Mouse (Mus musculus) neural tube, embryonic 11.5 days (tissue): ENCODE measurements around the gene Nf1. TPM values are rescaled to one million over a fixed set of nuclear protein-coding genes. Genes with fewer than 3 reads are reported as not detected.
A peak's percentile ranks its signal among the peaks of the same experiment; 100 is the strongest.

Experiments
- ATAC-seq: fragments of 200-750 bp; cut with Nextera tagmentation; 2 replicates; pipeline ENCODE4 v1.8.0; 2017; ENCODE audit warnings: moderate number of reproducible peaks, mild to moderate bottlenecking, moderate TSS enrichment, moderate library complexity; ENCODE audit not compliant: insufficient read depth, low FRiP score, low TSS enrichment
- DNase-seq: peaks from one replicate; pipeline ENCODE4 v3.0.0-alpha.2; 2015; ENCODE audit warnings: low spot score
- H3K27ac ChIP-seq: fragments of 300-500 bp; sonication (generic); 2 replicates; pipeline ENCODE4 v1.5.1; 2014; ENCODE audit warnings: low read depth, mild to moderate bottlenecking, low read length
- H3K27me3 ChIP-seq: fragments of 300-500 bp; sonication (generic); 2 replicates; pipeline ENCODE4 v1.6.1; 2014; ENCODE audit warnings: mild to moderate bottlenecking, low read length, mixed read lengths; ENCODE audit not compliant: control insufficient read depth, insufficient read depth
- H3K36me3 ChIP-seq: fragments of 300-500 bp; sonication (generic); 2 replicates; pipeline ENCODE4 v1.6.1; 2014; ENCODE audit warnings: mild to moderate bottlenecking, low read length, moderate library complexity, mixed read lengths; ENCODE audit not compliant: control insufficient read depth, insufficient read depth
- H3K4me1 ChIP-seq: fragments of 300-500 bp; sonication (generic); 2 replicates; pipeline ENCODE4 v1.6.1; 2014; ENCODE audit warnings: low read length, mixed read lengths; ENCODE audit not compliant: control insufficient read depth, insufficient read depth
- H3K4me2 ChIP-seq: fragments of 300-500 bp; sonication (generic); 2 replicates; pipeline ENCODE4 v1.6.1; 2014; ENCODE audit warnings: low read depth, mild to moderate bottlenecking, moderate library complexity
- H3K4me3 ChIP-seq: fragments of 300-500 bp; sonication (generic); 2 replicates; pipeline ENCODE4 v1.5.1; 2014; ENCODE audit warnings: low read depth, low read length
- H3K9ac ChIP-seq: fragments of 300-500 bp; sonication (generic); 2 replicates; pipeline ENCODE4 v1.6.1; 2014; ENCODE audit warnings: mild to moderate bottlenecking, low read length
- H3K9me3 ChIP-seq: fragments of 300-500 bp; sonication (generic); 2 replicates; pipeline ENCODE4 v1.6.1; 2016; ENCODE audit warnings: low read length; ENCODE audit not compliant: control insufficient read depth
- WGBS: fragments of 180-500 bp; shearing (Covaris S2); extraction: QIAGEN DNeasy Blood & Tissue Kit; methylation state at CpG from one replicate; pipeline ENCODE4 v1.1.7; 2014; 5-methylcytosine and 5-hydroxymethylcytosine counted together
- polyA plus RNA-seq: library from polyadenylated mRNA; unstranded; fragments of >200 nt; fragmentation: Nextera tagmentation; extraction: Ambion mirVana; gene quantifications from 2 replicates; pipeline ENCODE4 v1.2.1, GENCODE M21; 2014

Nf1 gene
- polyA plus RNA-seq, 1 experiment from 2014 or later, result 10.3 TPM

- peak overlapping the region; percentile 87 for H3K27ac ChIP-seq
- ATAC-seq (peak; percentile 74), DNase-seq (peak; percentile 62)
- WGBS, result 1% methylated on average over 24 of the region's 63 CpGs
- peak overlapping the region; percentile 64 for H3K4me2 ChIP-seq
- no peaks in the 10 kb centered on the region for H3K9me3 ChIP-seq
- H3K4me3 ChIP-seq, result peak overlapping the region; percentile 96
- H3K9ac ChIP-seq, result peak overlapping the region; percentile 95
- peaks cover 6% of the 10 kb centered on the region for H3K4me1 ChIP-seq
- no peaks in the 10 kb centered on the region for H3K36me3 ChIP-seq
- H3K27me3 ChIP-seq, result no peaks in the 10 kb centered on the region
Measured at GRCm38 (mm10) chr11:79339808-79340781, 602 bp downstream of the Nf1 start.

- no peak overlapping the region for H3K4me3 ChIP-seq
- WGBS, result 77% methylated on average over 3 of the region's 3 CpGs
- no peak overlapping the region for H3K27ac ChIP-seq
- H3K36me3 ChIP-seq, result 0 out of 2 replicates have a peak, but pooled peaks cover 2% of the 10 kb centered on the region
- no peaks in the 10 kb centered on the region for H3K4me1 ChIP-seq
- DNase-seq (no peak), ATAC-seq (no peak)
- no peaks in the 10 kb centered on the region for H3K9me3 ChIP-seq
- no peak overlapping the region for H3K4me2 ChIP-seq
- H3K9ac ChIP-seq, result no peak overlapping the region
- H3K27me3 ChIP-seq, result no peaks in the 10 kb centered on the region
Measured at GRCm38 (mm10) chr11:79356995-79357394, 17.5 kb downstream of the Nf1 start.

GRCm38 (mm10) chr11:79357397-79357796, 17.9 kb downstream of the Nf1 start:
- Histone ChIP-seq H3K27me3 (no peaks in the 10 kb centered on the region), H3K27ac (no peak overlapping the region), H3K4me2 (no peak overlapping the region), H3K4me1 (no peaks in the 10 kb centered on the region), H3K4me3 (no peak overlapping the region), H3K9ac (no peak overlapping the region), H3K9me3 (no peaks in the 10 kb centered on the region), H3K36me3 (0 out of 2 replicates have a peak, but pooled peaks cover 2% of the 10 kb centered on the region)
- ATAC-seq (no peak), DNase-seq (no peak)
- 97% methylated on average over 1 of the region's 1 CpGs for WGBS

GRCm38 (mm10) chr11:79364956-79365355, 25.5 kb downstream of the Nf1 start:
- H3K27ac ChIP-seq, result no peak overlapping the region
- H3K4me1 ChIP-seq, result 0 out of 2 replicates have a peak, but pooled peaks cover 3% of the 10 kb centered on the region
- DNase-seq (no peak), ATAC-seq (no peak)
- no peaks in the 10 kb centered on the region for H3K27me3 ChIP-seq
- no peaks in the 10 kb centered on the region for H3K9me3 ChIP-seq
- no peak overlapping the region for H3K4me2 ChIP-seq
- no peaks in the 10 kb centered on the region for H3K36me3 ChIP-seq
- no peak overlapping the region for H3K4me3 ChIP-seq
- H3K9ac ChIP-seq, result no peak overlapping the region
- 87% methylated on average over 3 of the region's 3 CpGs for WGBS

- ATAC-seq (no peak), DNase-seq (no peak)
- no peak overlapping the region for H3K4me2 ChIP-seq
- no peaks in the 10 kb centered on the region for H3K36me3 ChIP-seq
- no peak overlapping the region for H3K27ac ChIP-seq
- no peaks in the 10 kb centered on the region for H3K9me3 ChIP-seq
- no peaks in the 10 kb centered on the region for H3K27me3 ChIP-seq
- no peak overlapping the region for H3K9ac ChIP-seq
- 0 out of 2 replicates have a peak, but pooled peaks cover 3% of the 10 kb centered on the region for H3K4me1 ChIP-seq
- no peak overlapping the region for H3K4me3 ChIP-seq
- WGBS, result 43% methylated on average over 8 of the region's 8 CpGs
Measured at GRCm38 (mm10) chr11:79366284-79366683, 26.8 kb downstream of the Nf1 start.

GRCm38 (mm10) chr11:79373031-79373430, 33.5 kb downstream of the Nf1 start:
- Histone ChIP-seq H3K27me3 (no peaks in the 10 kb centered on the region), H3K4me2 (no peak overlapping the region), H3K9me3 (no peaks in the 10 kb centered on the region), H3K4me1 (no peaks in the 10 kb centered on the region), H3K9ac (no peak overlapping the region), H3K4me3 (no peak overlapping the region), H3K27ac (no peak overlapping the region), H3K36me3 (no peaks in the 10 kb centered on the region)
- no peak for DNase-seq
- 95% methylated on average over 4 of the region's 4 CpGs for WGBS
- no peak for ATAC-seq

- Histone ChIP-seq H3K9ac (no peak overlapping the region), H3K4me1 (no peaks in the 10 kb centered on the region), H3K9me3 (no peaks in the 10 kb centered on the region), H3K4me3 (no peak overlapping the region), H3K27me3 (no peaks in the 10 kb centered on the region), H3K4me2 (no peak overlapping the region), H3K27ac (no peak overlapping the region), H3K36me3 (0 out of 2 replicates have a peak, but pooled peaks cover 2% of the 10 kb centered on the region)
- DNase-seq (peak; percentile 88), ATAC-seq (no peak)
- 75% methylated on average over 3 of the region's 3 CpGs for WGBS
Measured at GRCm38 (mm10) chr11:79398336-79398735, 58.8 kb downstream of the Nf1 start.

- no peak for ATAC-seq
Measured at GRCm38 (mm10) chr11:79403625-79404319, 64.3 kb downstream of the Nf1 start.

More at GRCm38 (mm10) chr11:79403625-79404319, 64.3 kb downstream of the Nf1 start:
- Histone ChIP-seq H3K4me1 (no peaks in the 10 kb centered on the region), H3K27me3 (no peaks in the 10 kb centered on the region), H3K36me3 (0 out of 2 replicates have a peak, but pooled peaks cover 2% of the 10 kb centered on the region), H3K27ac (no peak overlapping the region), H3K9me3 (no peaks in the 10 kb centered on the region), H3K4me2 (no peak overlapping the region), H3K4me3 (no peak overlapping the region), H3K9ac (no peak overlapping the region)
- 93% methylated on average over 6 of the region's 6 CpGs for WGBS
- no peak for DNase-seq
